Mouse (Mus musculus): ENCODE measurements around the gene Hdlbp.

DNA sequence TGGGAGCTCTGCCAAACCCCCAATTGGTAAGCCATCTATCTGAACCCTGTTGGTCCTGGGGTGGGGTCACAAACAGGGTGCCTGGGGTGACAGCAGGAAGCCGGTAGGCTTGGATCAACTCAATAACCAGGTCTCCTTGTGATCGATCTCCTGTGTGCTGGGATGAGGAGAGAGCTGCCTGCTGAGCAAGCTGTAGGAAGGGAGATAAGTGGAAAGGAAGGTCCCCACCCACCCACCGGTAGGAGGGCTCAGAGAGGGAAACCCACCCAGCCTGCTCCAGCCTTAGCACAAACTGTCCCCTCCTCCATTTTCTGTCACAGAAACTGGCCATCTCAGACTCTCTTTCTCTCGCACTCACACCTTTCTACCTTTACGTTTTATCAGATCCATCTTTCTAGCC lies 101.3 kb downstream of the Hdlbp start:
- TF ChIP-seq POLR2A (IDR thresholded peaks at IDR 0.05; ENCODE audit: control insufficient read depth, low read depth, low read length) (no peak), CTCF (IDR thresholded peaks at IDR 0.05; ENCODE audit: control insufficient read depth, insufficient read depth, insufficient replicate concordance, low read depth, low read length) (no peak)

Data from testis, adult 2 months (tissue).